8 mouse cellular contexts compared by ENCODE assay signal in the genomic region with DNA sequence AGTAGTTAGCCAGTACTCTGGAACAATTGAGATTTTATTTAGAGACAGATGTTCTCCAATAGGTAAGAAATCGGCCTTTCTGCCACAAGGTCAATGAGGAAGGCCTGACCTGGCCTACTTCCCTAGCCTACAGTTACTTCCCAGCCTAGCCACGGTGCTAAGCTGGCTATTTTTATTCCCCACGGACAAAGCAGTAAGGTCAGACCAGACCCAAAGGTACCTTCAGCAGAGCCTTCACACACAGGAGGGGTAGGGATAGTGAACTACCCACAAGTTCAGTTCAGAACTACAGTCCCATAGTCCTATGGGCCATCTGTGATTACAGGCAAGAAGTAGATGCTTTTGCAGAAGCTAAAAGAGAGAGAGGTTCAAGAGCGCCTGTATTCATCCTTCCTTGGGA. TPM values are rescaled to one million over a fixed set of nuclear protein-coding genes. Genes with fewer than 3 reads are reported as not detected.
DNase-seq lines count a peak whose midpoint lies in the region; ATAC-seq and TF ChIP-seq lines count a peak whose summit lies in the region.

No protein-coding gene starts in this region.

- no peak for ATAC-seq in forebrain, embryonic 15.5 days (replicated peaks)
- no peak for ATAC-seq in intestine, embryonic 16.5 days
- no peak for ATAC-seq in neural tube, embryonic 15.5 days (ENCODE audit: low FRiP score)

- peaks cover 21% of the 10 kb centered on the region for H3K36me3 ChIP-seq in liver, adult 2 months (ENCODE audit: control insufficient read depth, insufficient read depth, low read length)
- H3K36me3 ChIP-seq in forebrain, embryonic 15.5 days = peaks cover 39% of the 10 kb centered on the region
- peaks cover 19% of the 10 kb centered on the region; the same call in 1 of the 2 replicates for H3K36me3 ChIP-seq in intestine, embryonic 16.5 days (ENCODE audit: control insufficient read depth, insufficient read depth, low read length)
- peaks cover 45% of the 10 kb centered on the region for H3K36me3 ChIP-seq in neural tube, embryonic 15.5 days

- H3K79me2 ChIP-seq in liver, adult 2 months (ENCODE audit: control insufficient read depth, insufficient read depth, low read length) = 0 out of 2 replicates have a peak, but pooled peaks cover 6% of the 10 kb centered on the region

- TF ChIP-seq CTCF in liver, adult 2 months (IDR thresholded peaks at IDR 0.05; ENCODE audit: low read depth, low read length) = no peak

- peaks cover 9% of the 10 kb centered on the region for H3K4me1 ChIP-seq in liver, adult 2 months (ENCODE audit: control insufficient read depth, insufficient read depth, low read length)
- peaks cover 32% of the 10 kb centered on the region for H3K4me1 ChIP-seq in forebrain, embryonic 15.5 days
- peaks cover 26% of the 10 kb centered on the region for H3K4me1 ChIP-seq in intestine, embryonic 16.5 days (ENCODE audit: control insufficient read depth, insufficient read depth, low read length)
- H3K4me1 ChIP-seq in neural tube, embryonic 15.5 days = peaks cover 40% of the 10 kb centered on the region

- H3K9me3 ChIP-seq in forebrain, embryonic 15.5 days = no peaks in the 10 kb centered on the region
- no peaks in the 10 kb centered on the region for H3K9me3 ChIP-seq in intestine, embryonic 16.5 days (ENCODE audit: control insufficient read depth, low read length)
- no peaks in the 10 kb centered on the region for H3K9me3 ChIP-seq in neural tube, embryonic 15.5 days (replicated peaks)

- no peak overlapping the region for H3K4me2 ChIP-seq in forebrain, embryonic 15.5 days (replicated peaks)
- H3K4me2 ChIP-seq in intestine, embryonic 16.5 days (ENCODE audit: low read depth, low read length) = peak overlapping the region; percentile 90; the same call in 1 of the 2 replicates
- H3K4me2 ChIP-seq in neural tube, embryonic 15.5 days = peak overlapping the region; percentile 80; the same call in 1 of the 2 replicates

- no peaks in the 10 kb centered on the region for H3K27me3 ChIP-seq in liver, adult 2 months (ENCODE audit: control insufficient read depth, insufficient read depth, low read length)
- no peaks in the 10 kb centered on the region for H3K27me3 ChIP-seq in forebrain, embryonic 15.5 days
- H3K27me3 ChIP-seq in intestine, embryonic 16.5 days (replicated peaks; ENCODE audit: control insufficient read depth, insufficient read depth, low read length) = no peaks in the 10 kb centered on the region
- no peaks in the 10 kb centered on the region for H3K27me3 ChIP-seq in neural tube, embryonic 15.5 days (replicated peaks)

- H3K9ac ChIP-seq in liver, adult 2 months (ENCODE audit: low read depth, low read length) = no peak overlapping the region
- H3K9ac ChIP-seq in forebrain, embryonic 15.5 days (replicated peaks) = no peak overlapping the region
- peak overlapping the region; percentile 95 for H3K9ac ChIP-seq in intestine, embryonic 16.5 days (ENCODE audit: low read depth, low read length)
- H3K9ac ChIP-seq in neural tube, embryonic 15.5 days (replicated peaks) = no peak overlapping the region

- H3K4me3 ChIP-seq in liver, adult 2 months (ENCODE audit: insufficient read depth, low read depth, low read length) = no peak overlapping the region
- H3K4me3 ChIP-seq in forebrain, embryonic 15.5 days = peak overlapping the region; percentile 62; the same call in 1 of the 2 replicates
- H3K4me3 ChIP-seq in intestine, embryonic 16.5 days (ENCODE audit: low read length) = no peak overlapping the region
- no peak overlapping the region for H3K4me3 ChIP-seq in neural tube, embryonic 15.5 days (replicated peaks)

- H3K27ac ChIP-seq in liver, adult 2 months (replicated peaks; ENCODE audit: insufficient read depth, low read depth, low read length) = peak overlapping the region; percentile 56; the same call in 1 of the 2 replicates
- peak overlapping the region; percentile 93 for H3K27ac ChIP-seq in forebrain, embryonic 15.5 days (replicated peaks)
- H3K27ac ChIP-seq in intestine, embryonic 16.5 days (ENCODE audit: low read length) = peak overlapping the region; percentile 93
- peak overlapping the region; percentile 94 for H3K27ac ChIP-seq in neural tube, embryonic 15.5 days (replicated peaks)

- DNase-seq in liver, adult 2 months (ENCODE audit: extremely low read depth, low read depth, low spot score) = no peak
- no peak for DNase-seq in liver
- DNase-seq in ovary, postnatal 36 days (ENCODE audit: low spot score) = no peak
- no peak for DNase-seq in gastrocnemius, postnatal 4 days (ENCODE audit: low spot score in 2 of 2)
- DNase-seq in embryo, embryonic 10.5 days (ENCODE audit: low spot score) = no peak

- 64% methylated on average over 4 of the region's 4 CpGs for WGBS in liver, adult 2 months
- 76% methylated on average over 4 of the region's 4 CpGs for WGBS in forebrain, embryonic 15.5 days
- 72% methylated on average over 4 of the region's 4 CpGs for WGBS in intestine, embryonic 16.5 days
- WGBS in neural tube, embryonic 15.5 days = 82% methylated on average over 4 of the region's 4 CpGs

- no peak for TF ChIP-seq POLR2A in liver, adult 2 months (IDR thresholded peaks at IDR 0.05; ENCODE audit: extremely low read depth, insufficient read depth, low read length)

RNA-seq across cellular contexts. Expression of a gene that starts 1.0 kb away (rescaled TPM):
- total RNA-seq in liver, adult 2 months (2014; rRNA removed) = 1.1 and 3.3 TPM in 2 replicates
- polyA plus RNA-seq in liver, adult 2 months (2012; rRNA removed) = 2.4 and 3.0 TPM in 2 replicates
- 32.5 and 33.3 TPM in 2 replicates for polyA plus RNA-seq in forebrain, embryonic 15.5 days (2015; fragmentation: Nextera tagmentation; extraction: Ambion mirVana)
- 11.4 and 13.8 TPM in 2 replicates for polyA plus RNA-seq in intestine, embryonic 16.5 days (2015; fragmentation: Nextera tagmentation; extraction: Ambion mirVana)
- 47.6 and 51.0 TPM in 2 replicates for polyA plus RNA-seq in neural tube, embryonic 15.5 days (2015; fragmentation: Nextera tagmentation; extraction: Ambion mirVana)
- 10 to 100 TPM; 19.0 to 20.4 TPM for total RNA-seq in gastrocnemius, postnatal 4 days (2021)

RNA-seq across cellular contexts. Expression of a gene that starts 21.3 kb away (rescaled TPM):
- 58.1 and 60.0 TPM in 2 replicates for total RNA-seq in liver, adult 2 months (2014; rRNA removed)
- 60.8 and 61.4 TPM in 2 replicates for polyA plus RNA-seq in liver, adult 2 months (2012; rRNA removed)
- 381 and 383 TPM in 2 replicates for polyA plus RNA-seq in forebrain, embryonic 15.5 days (2015; fragmentation: Nextera tagmentation; extraction: Ambion mirVana)
- polyA plus RNA-seq in intestine, embryonic 16.5 days (2015; fragmentation: Nextera tagmentation; extraction: Ambion mirVana) = 265 and 280 TPM in 2 replicates
- 300 and 331 TPM in 2 replicates for polyA plus RNA-seq in neural tube, embryonic 15.5 days (2015; fragmentation: Nextera tagmentation; extraction: Ambion mirVana)
- total RNA-seq in gastrocnemius, postnatal 4 days (2021) = 100 to 1,000 TPM; 114 to 120 TPM

RNA-seq across cellular contexts. Expression of a gene that starts 24.2 kb away (rescaled TPM):
- total RNA-seq in liver, adult 2 months (2014; rRNA removed) = not detected in 2 replicates
- not detected in 2 replicates for polyA plus RNA-seq in liver, adult 2 months (2012; rRNA removed)
- polyA plus RNA-seq in forebrain, embryonic 15.5 days (2015; fragmentation: Nextera tagmentation; extraction: Ambion mirVana) = 31.4 and 31.6 TPM in 2 replicates
- polyA plus RNA-seq in intestine, embryonic 16.5 days (2015; fragmentation: Nextera tagmentation; extraction: Ambion mirVana) = 1.5 and 1.9 TPM in 2 replicates
- polyA plus RNA-seq in neural tube, embryonic 15.5 days (2015; fragmentation: Nextera tagmentation; extraction: Ambion mirVana) = 37.8 and 42.0 TPM in 2 replicates
- under 1 TPM; 0.18 to 0.22 TPM for total RNA-seq in gastrocnemius, postnatal 4 days (2021)

Comparison
In these comparisons a context has a peak if more than half of its experiments do, and no peak if none do; other contexts are left out.
1. RNA of a gene that starts 24.2 kb away (polyA plus RNA-seq): 37.8 to 42.0 TPM in neural tube, embryonic 15.5 days and 31.4 to 31.6 TPM in forebrain, embryonic 15.5 days; 1.5 to 1.9 TPM in intestine, embryonic 16.5 days and not detected in liver, adult 2 months; every median in the first group is over 10 times any median in the second.
2. Peak in every context shown above with its lines, with median percentiles within 50 percentile points of each other: H3K27ac ChIP-seq.